Mouse (Mus musculus) left cerebral cortex, postnatal 25 days (tissue): ENCODE measurements at regions not wholly inside any gene's neighbourhood (a gene's known extent, or its start where the extent isn't known, plus 50 kb on each side); places are given as distances from the start of the nearest gene placed in this dataset.

ENCODE experiments used
- DNase-seq, 2 experiments: peaks; one replicate each; pipeline ENCODE4 v3.0.0; 2022; ENCODE audit warnings: low spot score in 2 of 2, mixed read lengths in 1 of 2
- intact Hi-C: fragments of 180-260 bp; cut with DNase I; formaldehyde crosslinking; loops from one replicate; pipeline ENCODE4 v1.15.1; 2025

GRCm38 (mm10) chr19:23085173-23085660, 55.8 kb upstream of the Klf9 start:
- no peak for DNase-seq
- intact Hi-C loops = no loop called here

GRCm38 (mm10) chr19:23087575-23087974, 53.5 kb upstream of the Klf9 start:
- DNase-seq = no peak
- intact Hi-C loops = no loop called here

- intact Hi-C loops = no loop called here
- no peak for DNase-seq
Observed at GRCm38 (mm10) chr19:23089081-23089480, 51.9 kb upstream of the Klf9 start.

- no peak for DNase-seq
- intact Hi-C loops = loop anchor here (2.0 kb wide), 1 partner anchor 45 kb away; no protein-coding TSS in a partner anchor
Observed at GRCm38 (mm10) chr19:23089761-23090514, 51.1 kb upstream of the Klf9 start.
